Mouse (Mus musculus) C2C12 (cell line): Measurements from ENCODE around the gene Id1. TPM values are rescaled to one million over a fixed set of nuclear protein-coding genes. Genes with fewer than 3 reads are reported as not detected.

ENCODE experiments used
- H3K27me3 ChIP-seq: one replicate; pipeline ENCODE4 v1.6.1; 2011; ENCODE audit not compliant: control insufficient read depth, insufficient read depth, insufficient read length
- H3K36me3 ChIP-seq: one replicate; pipeline ENCODE4 v1.6.1; 2011; ENCODE audit not compliant: control insufficient read depth, insufficient read depth
- H3K4me3 ChIP-seq: one replicate; pipeline ENCODE4 v1.5.1; 2011; ENCODE audit warnings: mild to moderate bottlenecking, control low read depth; ENCODE audit not compliant: poor library complexity, insufficient read depth, severe bottlenecking
- H3K79me2 ChIP-seq: one replicate; pipeline ENCODE4 v1.6.1; 2011; ENCODE audit not compliant: control insufficient read depth, insufficient read depth
- H3K79me3 ChIP-seq: one replicate; pipeline ENCODE4 v1.6.1; 2011; ENCODE audit warnings: low read depth, control low read depth
- H3ac ChIP-seq: one replicate; pipeline ENCODE3; 2011; ENCODE audit warnings: low read depth; ENCODE audit not compliant: control insufficient read depth, insufficient read length
- CEBPB ChIP-seq: IDR thresholded peaks from one replicate; pipeline ENCODE4 v1.6.1; 2011; ENCODE audit warnings: low read depth, mild to moderate bottlenecking, control low read depth, moderate library complexity
- CTCF ChIP-seq: IDR thresholded peaks from one replicate; pipeline ENCODE4 v1.5.1; 2011; ENCODE audit not compliant: control insufficient read depth, insufficient read depth, insufficient read length
- FOSL1 ChIP-seq: IDR thresholded peaks from one replicate; pipeline ENCODE4 v1.8.0; 2011; ENCODE audit warnings: mild to moderate bottlenecking, low read length; ENCODE audit not compliant: poor library complexity, insufficient read depth, severe bottlenecking
- MAX ChIP-seq: IDR thresholded peaks from one replicate; pipeline ENCODE4 v1.6.1; 2011; ENCODE audit warnings: mild to moderate bottlenecking, control low read depth
- MYOD1 ChIP-seq: IDR thresholded peaks from one replicate; pipeline ENCODE4 v1.6.1; 2011; ENCODE audit warnings: low read depth; ENCODE audit not compliant: control insufficient read depth, insufficient read length
- MYOG ChIP-seq: IDR thresholded peaks from one replicate; pipeline ENCODE4 v1.6.1; 2011; ENCODE audit not compliant: control insufficient read depth, insufficient read length; ENCODE audit errors: extremely low read depth
- USF1 ChIP-seq: IDR thresholded peaks from one replicate; pipeline ENCODE4 v1.6.1; 2011; ENCODE audit warnings: low read depth, mild to moderate bottlenecking, control low read depth, moderate library complexity
- polyA plus RNA-seq: library from polyadenylated mRNA; unstranded; fragments of >200 nt; fragmentation: generic; extraction: Trizol; gene quantifications from one replicate; pipeline ENCODE4 v1.2.1, GENCODE M21; 2012; ENCODE audit warnings: missing spikeins

The Id1 gene
- polyA plus RNA-seq, 1 experiment, result 503 TPM

GRCm38 (mm10) chr2:152738341-152738740 is 2.3 kb downstream of the Id1 start:
- TF ChIP-seq MYOG, result no peak
- TF ChIP-seq MYOD1, result no peak
- TF ChIP-seq FOSL1, result no peak
- TF ChIP-seq CEBPB, result no peak
- TF ChIP-seq CTCF, result no peak
- TF ChIP-seq USF1, result no peak
- TF ChIP-seq MAX, result no peak
- peaks cover 45% of the 10 kb centered on the region for H3K79me2 ChIP-seq

DNA sequence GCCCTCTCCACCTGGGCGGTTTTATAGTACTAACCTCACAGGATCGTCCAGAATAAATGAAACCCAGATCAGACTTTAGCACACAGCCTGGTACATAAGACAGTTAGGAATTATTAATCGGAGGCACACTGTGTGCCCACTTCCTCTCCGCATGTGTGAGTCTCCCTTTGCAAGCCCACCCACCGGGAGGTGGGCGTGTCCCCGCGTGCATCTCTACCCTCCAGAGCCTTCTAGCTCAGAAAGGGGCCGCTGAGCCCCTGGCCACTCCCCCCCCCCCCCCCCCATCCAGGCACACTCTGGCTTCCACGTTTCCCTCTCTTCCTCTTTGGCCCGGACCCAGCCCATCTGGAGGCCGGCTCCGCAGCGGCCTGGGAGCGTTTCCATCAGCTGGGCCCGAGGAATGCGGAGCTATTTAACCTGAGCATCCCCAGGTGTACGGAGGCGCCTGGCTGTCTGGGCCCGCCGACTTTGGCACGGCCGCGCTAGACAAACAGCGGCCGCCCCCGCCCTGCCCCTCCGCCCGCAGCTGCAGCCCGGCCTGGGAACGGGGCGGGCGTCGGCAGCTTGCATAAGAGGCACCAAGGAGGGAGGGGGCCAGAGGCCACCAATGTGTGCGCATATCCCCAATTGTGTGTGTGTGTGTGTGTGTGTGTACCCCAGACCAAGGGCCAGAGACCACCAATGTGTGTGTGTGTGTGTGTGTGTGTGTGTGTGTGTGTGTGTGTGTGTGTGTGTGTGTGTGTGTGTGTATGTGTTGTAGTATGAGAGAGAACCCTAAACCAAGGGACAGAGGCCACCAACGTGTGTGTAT is 3.2 kb downstream of the Id1 start:
- Histone ChIP-seq H3K36me3 (peaks cover 17% of the 10 kb centered on the region), H3K27me3 (no peaks in the 10 kb centered on the region), H3K79me3 (peaks cover 26% of the 10 kb centered on the region), H3ac (peak overlapping the region; percentile 31), H3K4me3 (peak overlapping the region; percentile 93), H3K79me2 (peaks cover 45% of the 10 kb centered on the region)
- TF ChIP-seq CEBPB, result peak; percentile 9
- peak; percentile 53 for TF ChIP-seq MAX
- TF ChIP-seq MYOD1, result no peak

More at GRCm38 (mm10) chr2:152738341-152738740, 2.3 kb downstream of the Id1 start:
- peaks cover 26% of the 10 kb centered on the region for H3K79me3 ChIP-seq
- H3ac ChIP-seq, result peak overlapping the region; percentile 80
- no peaks in the 10 kb centered on the region for H3K27me3 ChIP-seq
- H3K36me3 ChIP-seq, result peaks cover 17% of the 10 kb centered on the region
- H3K4me3 ChIP-seq, result peak overlapping the region; percentile 93

DNA sequence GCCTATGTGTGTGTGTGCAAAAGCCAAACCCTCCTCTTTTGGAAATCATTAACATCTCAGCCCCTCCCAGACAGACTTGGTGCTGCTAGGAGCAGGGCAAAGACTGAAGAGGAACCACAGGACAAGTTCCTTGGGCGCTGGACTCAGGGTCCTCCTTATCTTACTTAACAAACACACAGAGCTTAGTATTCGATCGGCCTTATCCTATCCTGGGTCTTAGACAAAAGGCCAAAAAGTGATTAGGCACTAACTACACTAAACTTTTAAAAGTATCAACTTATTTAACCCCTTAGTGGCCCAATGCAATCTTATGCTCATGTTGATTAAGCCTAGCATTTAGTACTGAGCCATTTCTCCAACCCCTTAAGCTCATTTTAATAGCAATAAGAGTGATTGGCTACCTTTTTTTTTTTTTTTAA is 3.8 kb downstream of the Id1 start:
- peaks cover 17% of the 10 kb centered on the region for H3K36me3 ChIP-seq
- no peak overlapping the region for H3K4me3 ChIP-seq
- TF ChIP-seq MAX (no peak), MYOD1 (no peak), USF1 (no peak), CTCF (no peak), CEBPB (no peak), MYOG (no peak), FOSL1 (no peak)
- H3K27me3 ChIP-seq, result no peaks in the 10 kb centered on the region
- peak overlapping the region; percentile 31 for H3ac ChIP-seq
- H3K79me3 ChIP-seq, result peaks cover 26% of the 10 kb centered on the region
- H3K79me2 ChIP-seq, result peaks cover 45% of the 10 kb centered on the region

DNA sequence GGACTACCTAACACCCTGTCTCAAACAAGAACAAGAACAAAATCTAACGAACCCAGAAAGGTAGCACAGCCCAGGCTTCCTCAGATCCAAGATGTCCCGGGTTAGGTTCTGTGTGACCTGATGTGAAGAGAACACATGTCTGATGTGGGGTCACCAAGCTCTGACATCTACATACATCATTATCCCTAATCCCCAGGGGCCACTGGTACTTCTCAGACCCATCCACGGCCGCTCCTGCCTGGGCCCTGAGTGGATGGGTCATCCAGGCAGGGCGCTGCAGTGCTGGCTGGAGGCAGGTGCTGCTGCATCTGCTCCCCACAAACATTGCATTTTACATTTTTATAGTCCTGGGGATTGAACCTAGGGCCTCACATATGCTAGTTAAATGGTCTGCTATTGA is 4.4 kb downstream of the Id1 start:
- peaks cover 41% of the 10 kb centered on the region for H3K79me2 ChIP-seq
- peaks cover 17% of the 10 kb centered on the region for H3K36me3 ChIP-seq
- H3K79me3 ChIP-seq, result peaks cover 24% of the 10 kb centered on the region
- no peak overlapping the region for H3ac ChIP-seq
- no peak overlapping the region for H3K4me3 ChIP-seq
- no peak for TF ChIP-seq MYOD1
- H3K27me3 ChIP-seq, result no peaks in the 10 kb centered on the region

DNA sequence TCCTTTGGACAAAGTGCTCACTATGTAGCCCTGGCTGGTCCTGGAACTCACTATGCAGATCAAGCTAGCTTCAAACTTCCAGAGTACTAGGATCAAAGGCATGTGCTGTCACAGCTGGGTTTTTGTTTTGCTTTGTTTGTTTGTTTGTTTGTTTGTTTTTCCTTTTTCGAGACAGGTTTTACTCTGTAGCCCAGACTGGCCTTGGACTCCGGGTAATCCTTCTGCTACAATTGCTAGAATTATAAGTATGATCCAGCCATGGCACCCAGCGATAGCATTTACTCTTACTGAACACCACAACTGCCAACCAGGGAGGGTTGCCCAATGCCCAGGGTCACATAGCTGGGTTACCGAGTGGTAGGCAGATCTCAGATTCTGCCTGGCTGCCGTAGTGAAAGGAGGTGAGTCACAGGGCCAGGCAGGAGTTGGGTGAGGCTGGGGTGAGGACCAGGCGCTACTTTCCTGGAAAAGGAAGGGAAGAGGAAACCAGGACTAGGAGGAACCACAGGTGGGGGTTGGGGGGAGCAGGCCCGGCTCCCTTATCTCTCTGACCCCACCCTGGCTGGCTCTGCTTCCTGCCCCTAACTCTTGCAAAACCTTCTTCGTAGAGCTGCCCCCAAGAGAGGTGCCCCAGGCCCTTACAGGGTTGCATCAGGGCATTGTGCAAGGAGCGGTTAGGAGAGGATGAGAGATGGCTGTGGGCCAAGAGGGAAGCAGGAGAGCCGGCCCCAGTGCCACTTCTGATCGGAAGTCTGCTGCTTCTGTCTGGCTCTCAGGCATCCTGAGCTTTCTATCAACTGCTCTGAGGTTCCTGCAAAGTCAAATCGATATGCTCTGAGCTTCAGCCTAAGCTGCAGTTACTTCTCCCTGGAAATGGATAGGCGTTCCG is 5.3 kb downstream of the Id1 start:
- Histone ChIP-seq H3K27me3 (no peaks in the 10 kb centered on the region), H3K79me3 (peaks cover 21% of the 10 kb centered on the region), H3K36me3 (peaks cover 17% of the 10 kb centered on the region), H3K4me3 (no peak overlapping the region), H3ac (no peak overlapping the region), H3K79me2 (peaks cover 33% of the 10 kb centered on the region)
- no peak for TF ChIP-seq USF1
- peak; percentile 97 for TF ChIP-seq CEBPB
- TF ChIP-seq CTCF, result no peak
- peak; percentile 3 for TF ChIP-seq FOSL1
- TF ChIP-seq MYOD1, result no peak
- TF ChIP-seq MAX, result peak; percentile 35
- no peak for TF ChIP-seq MYOG
